Mouse (Mus musculus): ENCODE results near the gene Map3k9.

Gene Map3k9

GRCm38 (mm10) chr12:81781105-81781909 lies at the start of gene Map3k9:
Gene Map3k9, minus strand, starts transcription at chr12:81781175.
- Histone ChIP-seq H3K4me1 (replicated peaks; ENCODE audit: low read depth, low read length) (peaks cover 35% of the 10 kb centered on the region), H3K4me3 (replicated peaks; ENCODE audit: low read length) (peak within 1 kb of the TSS; percentile 96), H3K9me3 (ENCODE audit: low read length) (no peaks in the 10 kb centered on the region), H3K27me3 (ENCODE audit: insufficient read depth, low read length) (peaks cover 36% of the 10 kb centered on the region), H3K36me3 (ENCODE audit: insufficient read depth, low read length) (peaks cover 9% of the 10 kb centered on the region; the same call in 1 of the 2 replicates)
- TF ChIP-seq POU5F1 (IDR thresholded peaks at IDR 0.05; ENCODE audit: borderline replicate concordance, low read length) (no peak), NANOG (IDR thresholded peaks at IDR 0.05; ENCODE audit: borderline replicate concordance, low read length) (no peak), CTCF (conservative IDR thresholded peaks at IDR 0.05; ENCODE audit: low read length) (no peak)

GRCm38 (mm10) chr12:81828355-81828754 lies 47.4 kb upstream of the Map3k9 start:
- H3K9me3 ChIP-seq (ENCODE audit: low read length): no peaks in the 10 kb centered on the region
- H3K4me3 ChIP-seq (replicated peaks; ENCODE audit: low read length): no peak overlapping the region
- no peaks in the 10 kb centered on the region for H3K27me3 ChIP-seq (ENCODE audit: insufficient read depth, low read length)
- H3K4me1 ChIP-seq (replicated peaks; ENCODE audit: low read depth, low read length): no peaks in the 10 kb centered on the region
- no peaks in the 10 kb centered on the region for H3K36me3 ChIP-seq (ENCODE audit: insufficient read depth, low read length)
- TF ChIP-seq CTCF (conservative IDR thresholded peaks at IDR 0.05; ENCODE audit: low read length): no peak

DNA sequence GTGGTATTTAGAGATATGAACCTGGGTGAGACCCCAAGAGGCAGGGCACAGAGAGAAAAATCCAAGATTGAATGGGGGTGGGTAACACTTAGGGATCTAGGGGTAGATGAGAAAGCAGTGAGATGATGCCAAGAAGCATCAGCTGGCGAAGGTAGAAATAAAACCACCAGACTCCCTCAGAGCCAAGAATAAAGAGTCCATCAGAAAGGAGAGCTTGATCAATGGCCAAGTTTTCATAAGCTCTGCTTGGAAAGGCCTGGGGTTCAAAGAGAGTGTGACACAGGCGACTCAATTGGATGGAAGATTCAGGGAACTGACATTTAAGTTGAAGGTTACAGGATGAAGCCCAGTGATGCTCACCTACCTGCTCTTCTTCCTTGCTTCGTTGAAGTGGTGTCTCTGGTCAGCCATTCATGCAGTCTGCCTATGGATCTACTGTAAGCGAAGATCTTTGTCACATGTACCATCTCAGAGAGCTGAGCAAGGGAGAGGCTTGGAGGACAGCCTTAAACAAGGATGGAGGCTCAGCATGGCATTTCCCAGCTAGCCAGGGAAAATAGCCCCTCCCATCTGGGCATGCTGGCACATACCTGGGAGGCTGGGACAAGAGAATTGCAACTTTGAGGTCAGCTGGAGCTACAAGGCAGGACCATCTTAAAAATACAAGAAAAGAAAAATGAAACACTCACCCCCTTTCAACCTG lies 42.0 kb upstream of the Map3k9 start:
- no peak for TF ChIP-seq NANOG (IDR thresholded peaks at IDR 0.05; ENCODE audit: borderline replicate concordance, low read length)
- TF ChIP-seq CTCF (conservative IDR thresholded peaks at IDR 0.05; ENCODE audit: low read length): no peak
- no peak for TF ChIP-seq POU5F1 (IDR thresholded peaks at IDR 0.05; ENCODE audit: borderline replicate concordance, low read length)
- Histone ChIP-seq H3K4me1 (replicated peaks; ENCODE audit: low read depth, low read length) (no peaks in the 10 kb centered on the region), H3K9me3 (ENCODE audit: low read length) (no peaks in the 10 kb centered on the region), H3K27me3 (ENCODE audit: insufficient read depth, low read length) (0 out of 2 replicates have a peak, but pooled peaks cover 4% of the 10 kb centered on the region), H3K36me3 (ENCODE audit: insufficient read depth, low read length) (no peaks in the 10 kb centered on the region), H3K4me3 (replicated peaks; ENCODE audit: low read length) (no peak overlapping the region)

DNA sequence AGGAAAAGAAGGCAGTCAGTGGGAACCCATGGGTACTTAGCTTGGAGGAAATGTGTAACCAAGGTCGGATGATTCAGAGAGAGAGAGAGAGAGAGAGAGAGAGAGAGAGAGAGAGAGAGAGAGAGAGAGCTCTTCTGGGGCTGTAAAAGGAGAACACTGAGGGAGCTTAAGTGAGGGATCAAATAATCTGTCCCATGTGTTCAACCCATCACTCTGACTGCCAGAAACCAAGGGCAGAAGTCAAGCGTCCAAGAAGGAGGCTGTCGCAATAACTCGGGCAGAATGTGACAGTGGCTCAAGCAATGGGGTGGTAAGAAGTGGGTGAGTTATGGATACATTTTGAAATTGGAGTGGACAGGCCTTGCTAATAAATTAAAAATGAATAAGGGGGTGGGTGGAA lies 41.2 kb upstream of the Map3k9 start:
- H3K9me3 ChIP-seq (ENCODE audit: low read length): no peaks in the 10 kb centered on the region
- H3K4me3 ChIP-seq (replicated peaks; ENCODE audit: low read length): no peak overlapping the region
- TF ChIP-seq POU5F1 (IDR thresholded peaks at IDR 0.05; ENCODE audit: borderline replicate concordance, low read length) (no peak), NANOG (IDR thresholded peaks at IDR 0.05; ENCODE audit: borderline replicate concordance, low read length) (no peak), CTCF (conservative IDR thresholded peaks at IDR 0.05; ENCODE audit: low read length) (no peak)
- H3K4me1 ChIP-seq (replicated peaks; ENCODE audit: low read depth, low read length): no peaks in the 10 kb centered on the region
- H3K36me3 ChIP-seq (ENCODE audit: insufficient read depth, low read length): no peaks in the 10 kb centered on the region
- H3K27me3 ChIP-seq (ENCODE audit: insufficient read depth, low read length): 0 out of 2 replicates have a peak, but pooled peaks cover 4% of the 10 kb centered on the region

DNA sequence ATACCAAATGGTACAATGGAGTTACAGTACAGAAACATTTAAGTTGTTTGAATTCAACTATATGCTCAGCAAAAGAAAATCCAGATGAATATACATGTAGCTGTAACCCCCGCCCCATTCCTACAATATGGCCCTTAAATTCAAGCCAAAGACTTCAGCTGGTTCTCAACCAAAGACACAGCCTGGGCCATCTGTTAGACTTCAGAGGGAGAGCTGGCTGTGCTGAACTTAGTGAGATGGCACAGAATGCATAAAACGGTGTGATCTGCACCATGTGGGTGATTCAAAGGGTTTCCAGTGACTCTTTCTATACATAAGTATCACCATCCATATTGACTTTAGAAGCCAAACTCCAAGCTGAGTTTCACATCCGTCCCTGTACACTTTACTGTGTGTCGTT lies 39.7 kb upstream of the Map3k9 start:
- peaks cover 4% of the 10 kb centered on the region for H3K4me1 ChIP-seq (replicated peaks; ENCODE audit: low read depth, low read length)
- H3K4me3 ChIP-seq (replicated peaks; ENCODE audit: low read length): no peak overlapping the region
- H3K9me3 ChIP-seq (ENCODE audit: low read length): no peaks in the 10 kb centered on the region
- no peaks in the 10 kb centered on the region for H3K36me3 ChIP-seq (ENCODE audit: insufficient read depth, low read length)
- H3K27me3 ChIP-seq (ENCODE audit: insufficient read depth, low read length): 0 out of 2 replicates have a peak, but pooled peaks cover 4% of the 10 kb centered on the region
- no peak for TF ChIP-seq NANOG (IDR thresholded peaks at IDR 0.05; ENCODE audit: borderline replicate concordance, low read length)
- TF ChIP-seq CTCF (conservative IDR thresholded peaks at IDR 0.05; ENCODE audit: low read length): no peak
- no peak for TF ChIP-seq POU5F1 (IDR thresholded peaks at IDR 0.05; ENCODE audit: borderline replicate concordance, low read length)

- Histone ChIP-seq H3K27me3 (ENCODE audit: insufficient read depth, low read length) (peaks cover 7% of the 10 kb centered on the region), H3K4me1 (replicated peaks; ENCODE audit: low read depth, low read length) (peaks cover 9% of the 10 kb centered on the region), H3K4me3 (replicated peaks; ENCODE audit: low read length) (peak overlapping the region; percentile 67), H3K36me3 (ENCODE audit: insufficient read depth, low read length) (no peaks in the 10 kb centered on the region), H3K9me3 (ENCODE audit: low read length) (no peaks in the 10 kb centered on the region)
- TF ChIP-seq POU5F1 (IDR thresholded peaks at IDR 0.05; ENCODE audit: borderline replicate concordance, low read length) (no peak), CTCF (conservative IDR thresholded peaks at IDR 0.05; ENCODE audit: low read length) (no peak), NANOG (IDR thresholded peaks at IDR 0.05; ENCODE audit: borderline replicate concordance, low read length) (no peak)
Observed at GRCm38 (mm10) chr12:81817126-81817505, 36.1 kb upstream of the Map3k9 start.

- no peaks in the 10 kb centered on the region for H3K9me3 ChIP-seq (ENCODE audit: low read length)
- peaks cover 7% of the 10 kb centered on the region for H3K27me3 ChIP-seq (ENCODE audit: insufficient read depth, low read length)
- TF ChIP-seq POU5F1 (IDR thresholded peaks at IDR 0.05; ENCODE audit: borderline replicate concordance, low read length) (no peak), NANOG (IDR thresholded peaks at IDR 0.05; ENCODE audit: borderline replicate concordance, low read length) (no peak; the same call in 1 of the 2 replicates), CTCF (conservative IDR thresholded peaks at IDR 0.05; ENCODE audit: low read length) (no peak)
- H3K36me3 ChIP-seq (ENCODE audit: insufficient read depth, low read length): no peaks in the 10 kb centered on the region
- peaks cover 9% of the 10 kb centered on the region for H3K4me1 ChIP-seq (replicated peaks; ENCODE audit: low read depth, low read length)
- peak overlapping the region; percentile 67 for H3K4me3 ChIP-seq (replicated peaks; ENCODE audit: low read length)
Observed at GRCm38 (mm10) chr12:81816330-81817125, 35.6 kb upstream of the Map3k9 start.

DNA sequence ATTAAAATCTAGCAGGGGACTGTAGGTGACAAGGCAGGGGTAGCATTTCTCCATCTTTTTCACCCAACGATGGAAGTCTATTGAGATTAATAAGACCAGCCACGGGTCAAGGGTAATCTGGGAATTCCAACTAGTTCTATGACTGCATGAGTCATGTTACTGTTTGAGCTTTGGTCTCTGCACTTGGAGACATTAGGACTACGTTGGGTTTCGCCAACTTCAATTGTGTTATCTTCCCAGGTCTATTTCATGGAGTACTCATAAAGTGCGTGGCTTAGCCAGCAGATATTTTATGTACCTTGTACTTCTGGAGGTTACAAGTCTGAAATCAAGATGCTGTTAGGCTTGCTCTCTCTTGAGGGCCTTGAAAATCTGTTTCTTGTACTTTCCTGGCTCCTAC lies 33.8 kb upstream of the Map3k9 start:
- Histone ChIP-seq H3K4me3 (replicated peaks; ENCODE audit: low read length) (no peak overlapping the region), H3K4me1 (replicated peaks; ENCODE audit: low read depth, low read length) (peaks cover 9% of the 10 kb centered on the region), H3K36me3 (ENCODE audit: insufficient read depth, low read length) (no peaks in the 10 kb centered on the region), H3K27me3 (ENCODE audit: insufficient read depth, low read length) (peaks cover 10% of the 10 kb centered on the region), H3K9me3 (ENCODE audit: low read length) (no peaks in the 10 kb centered on the region)
- TF ChIP-seq POU5F1 (IDR thresholded peaks at IDR 0.05; ENCODE audit: borderline replicate concordance, low read length): no peak
- no peak for TF ChIP-seq NANOG (IDR thresholded peaks at IDR 0.05; ENCODE audit: borderline replicate concordance, low read length)
- TF ChIP-seq CTCF (conservative IDR thresholded peaks at IDR 0.05; ENCODE audit: low read length): no peak

Data from E14TG2a.4 (cell line).